Mouse (Mus musculus): Measurements from ENCODE around the gene Dag1.

DNA sequence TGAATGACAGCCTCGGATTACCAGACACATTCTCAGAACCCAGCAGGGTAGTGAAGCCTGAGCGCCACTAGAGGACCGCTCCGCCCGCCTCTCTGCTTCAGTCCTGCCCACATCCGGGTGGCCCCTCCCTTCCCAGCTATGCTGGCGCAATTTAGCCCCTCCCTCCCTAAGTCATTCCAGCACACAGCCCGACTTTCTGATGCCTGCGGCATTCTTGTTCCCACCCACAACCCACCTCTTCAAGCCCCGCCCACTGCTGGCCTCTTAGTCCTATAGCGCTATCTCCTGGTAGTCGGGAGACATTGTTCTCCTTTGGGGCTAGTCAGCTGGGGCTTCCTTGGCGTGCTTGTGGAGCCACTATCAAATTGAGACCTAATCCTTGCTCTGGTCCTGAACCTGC is 62.6 kb downstream of the Dag1 start:
- TF ChIP-seq POLR2A (IDR thresholded peaks at IDR 0.05; ENCODE audit: extremely low read depth, insufficient read depth, low read length) = peak; percentile 49; the same call in 1 of the 2 replicates
- peak; percentile 68 for TF ChIP-seq CTCF (IDR thresholded peaks at IDR 0.05; ENCODE audit: extremely low read depth, insufficient read depth, low read length)
